Mouse (Mus musculus): ENCODE results near the gene Zfp160. TPM values are rescaled to one million over a fixed set of nuclear protein-coding genes. Genes with fewer than 3 reads are reported as not detected.
"Not testable (repeated sequence)": the region's sequence is repeated elsewhere in the genome, so short reads cannot be mapped to it uniquely, and the experiment has no call there.

The Zfp160 gene
- total RNA-seq, 1 experiment = 19.8 TPM

GRCm38 (mm10) chr17:20993716-20994115 is 15.0 kb upstream of the Zfp160 start:
- no peak overlapping the region for H3K9ac ChIP-seq (ENCODE audit: insufficient read depth, low read depth, low read length, poor library complexity, severe bottlenecking)
- H3K27ac ChIP-seq (ENCODE audit: insufficient read depth, low read depth, low read length, poor library complexity, severe bottlenecking) = no peak overlapping the region
- DNase-seq (ENCODE audit: low read depth, low spot score) = no peak
- no peaks in the 10 kb centered on the region for H3K9me3 ChIP-seq (ENCODE audit: control insufficient read depth, insufficient read depth, low read depth, low read length)
- no peak for TF ChIP-seq HCFC1 (IDR thresholded peaks at IDR 0.05; ENCODE audit: borderline replicate concordance, insufficient read depth, low read length)
- H3K4me3 ChIP-seq (ENCODE audit: insufficient read depth in 1 of 2, low read depth in 1 of 2, low read length in 2 of 2, poor library complexity in 1 of 2, severe bottlenecking in 1 of 2) = no peak overlapping the region
- H3K36me3 ChIP-seq (ENCODE audit: control insufficient read depth, insufficient read depth, low read length, poor library complexity, severe bottlenecking) = no peaks in the 10 kb centered on the region
- no peaks in the 10 kb centered on the region for H3K4me1 ChIP-seq (ENCODE audit: control insufficient read depth in 2 of 2, insufficient read depth in 2 of 2, low read length in 2 of 2, poor library complexity in 1 of 2)
- in situ Hi-C loops (cut with MboI; ENCODE audit: low sequenced_read_pairs in 2 of 2, unreplicated experiment in 2 of 2) = no loop called here

- Histone ChIP-seq H3K9ac (ENCODE audit: insufficient read depth, low read depth, low read length, poor library complexity, severe bottlenecking) (no peak within 1 kb of the TSS), H3K4me1 (ENCODE audit: control insufficient read depth in 2 of 2, insufficient read depth in 2 of 2, low read length in 2 of 2, poor library complexity in 1 of 2) (no peaks in the 10 kb centered on the region), H3K9me3 (ENCODE audit: control insufficient read depth, insufficient read depth, low read depth, low read length) (no peaks in the 10 kb centered on the region), H3K36me3 (ENCODE audit: control insufficient read depth, insufficient read depth, low read length, poor library complexity, severe bottlenecking) (no peaks in the 10 kb centered on the region), H3K4me3 (ENCODE audit: insufficient read depth in 1 of 2, low read depth in 1 of 2, low read length in 2 of 2, poor library complexity in 1 of 2, severe bottlenecking in 1 of 2) (no peak within 1 kb of the TSS), H3K27ac (ENCODE audit: insufficient read depth, low read depth, low read length, poor library complexity, severe bottlenecking) (no peak within 1 kb of the TSS)
- TF ChIP-seq ZNF384 (IDR thresholded peaks at IDR 0.05; ENCODE audit: low read depth, low read length) (no peak), MAFK (IDR thresholded peaks at IDR 0.05; ENCODE audit: insufficient read depth, low read depth, low read length) (no peak), HCFC1 (IDR thresholded peaks at IDR 0.05; ENCODE audit: borderline replicate concordance, insufficient read depth, low read length) (no peak), ZC3H11A (IDR thresholded peaks at IDR 0.05; ENCODE audit: borderline replicate concordance, low read depth, low read length) (no peak), CHD2 (IDR thresholded peaks at IDR 0.05; ENCODE audit: low read depth, low read length) (no peak)
- no peak for DNase-seq (ENCODE audit: low read depth, low spot score)
- in situ Hi-C loops (cut with MboI; ENCODE audit: low sequenced_read_pairs in 2 of 2, unreplicated experiment in 2 of 2) = no loop called here
Measured at GRCm38 (mm10) chr17:20996364-20996763, 12.3 kb upstream of the Zfp160 start, which contains the start of gene Vmn1r233. Gene Vmn1r233 (minus strand): TSS chr17:20996464.

DNA sequence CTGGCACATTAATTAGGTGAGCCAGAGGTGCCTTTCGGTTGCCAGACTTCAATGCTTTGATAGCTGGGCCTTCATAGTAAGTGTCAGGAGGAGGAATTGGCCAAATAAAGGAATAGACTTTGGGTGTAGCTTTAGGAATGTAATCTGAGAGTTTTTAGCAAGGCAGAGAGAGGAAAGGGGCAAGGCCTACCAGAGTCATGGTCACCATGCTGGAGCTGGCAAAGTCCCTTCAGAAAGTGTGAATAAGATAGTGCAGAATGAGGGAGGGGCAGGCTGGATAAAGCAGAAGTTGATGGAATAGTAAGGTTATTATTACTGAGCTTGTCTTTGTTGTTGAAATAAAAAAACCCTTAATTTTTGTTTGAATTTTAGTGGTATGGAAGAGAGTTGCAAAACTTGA is 1.0 kb downstream of the Zfp160 start:
- DNase-seq (ENCODE audit: low read depth, low spot score) = no peak
- in situ Hi-C loops (cut with MboI; ENCODE audit: low sequenced_read_pairs in 2 of 2, unreplicated experiment in 2 of 2) = no loop called here
- H3K4me1 ChIP-seq (ENCODE audit: control insufficient read depth in 2 of 2, insufficient read depth in 2 of 2, low read length in 2 of 2, poor library complexity in 1 of 2) = peaks cover 0 to 2% of the 10 kb centered on the region in 2 experiments; a peak in 1 of 4 replicates
- peaks cover 5% of the 10 kb centered on the region for H3K36me3 ChIP-seq (ENCODE audit: control insufficient read depth, insufficient read depth, low read length, poor library complexity, severe bottlenecking)
- peak overlapping the region; percentile 92; the same call in 1 of the 2 replicates for H3K9ac ChIP-seq (ENCODE audit: insufficient read depth, low read depth, low read length, poor library complexity, severe bottlenecking)
- H3K4me3 ChIP-seq (ENCODE audit: insufficient read depth in 1 of 2, low read depth in 1 of 2, low read length in 2 of 2, poor library complexity in 1 of 2, severe bottlenecking in 1 of 2) = peak overlapping the region; percentile 87 to 88
- TF ChIP-seq HCFC1 (IDR thresholded peaks at IDR 0.05; ENCODE audit: borderline replicate concordance, insufficient read depth, low read length) (no peak), ZC3H11A (IDR thresholded peaks at IDR 0.05; ENCODE audit: borderline replicate concordance, low read depth, low read length) (no peak), MAFK (IDR thresholded peaks at IDR 0.05; ENCODE audit: insufficient read depth, low read depth, low read length) (no peak), CHD2 (IDR thresholded peaks at IDR 0.05; ENCODE audit: low read depth, low read length) (no peak), ZNF384 (IDR thresholded peaks at IDR 0.05; ENCODE audit: low read depth, low read length) (no peak)
- H3K27ac ChIP-seq (ENCODE audit: insufficient read depth, low read depth, low read length, poor library complexity, severe bottlenecking) = no peak overlapping the region
- H3K9me3 ChIP-seq (ENCODE audit: control insufficient read depth, insufficient read depth, low read depth, low read length) = no peaks in the 10 kb centered on the region

- Histone ChIP-seq H3K27ac (ENCODE audit: insufficient read depth, low read depth, low read length, poor library complexity, severe bottlenecking) (no peak overlapping the region), H3K9me3 (ENCODE audit: control insufficient read depth, insufficient read depth, low read depth, low read length) (no peaks in the 10 kb centered on the region), H3K9ac (ENCODE audit: insufficient read depth, low read depth, low read length, poor library complexity, severe bottlenecking) (no peak overlapping the region), H3K4me3 (ENCODE audit: insufficient read depth in 1 of 2, low read depth in 1 of 2, low read length in 2 of 2, poor library complexity in 1 of 2, severe bottlenecking in 1 of 2) (no peak overlapping the region), H3K4me1 (ENCODE audit: control insufficient read depth in 2 of 2, insufficient read depth in 2 of 2, low read length in 2 of 2, poor library complexity in 1 of 2) (no peaks in the 10 kb centered on the region), H3K36me3 (ENCODE audit: control insufficient read depth, insufficient read depth, low read length, poor library complexity, severe bottlenecking) (no peaks in the 10 kb centered on the region; the same call in 1 of the 2 replicates)
- in situ Hi-C loops (cut with MboI; ENCODE audit: low sequenced_read_pairs in 2 of 2, unreplicated experiment in 2 of 2) = no loop called here
- no peak for DNase-seq (ENCODE audit: low read depth, low spot score)
- TF ChIP-seq ZNF384 (IDR thresholded peaks at IDR 0.05; ENCODE audit: low read depth, low read length) = no peak
- no peak for TF ChIP-seq ZC3H11A (IDR thresholded peaks at IDR 0.05; ENCODE audit: borderline replicate concordance, low read depth, low read length)
- TF ChIP-seq HCFC1 (IDR thresholded peaks at IDR 0.05; ENCODE audit: borderline replicate concordance, insufficient read depth, low read length) = no peak
- TF ChIP-seq MAFK (IDR thresholded peaks at IDR 0.05; ENCODE audit: insufficient read depth, low read depth, low read length) = no peak
- TF ChIP-seq CHD2 (IDR thresholded peaks at IDR 0.05; ENCODE audit: low read depth, low read length) = no peak
Measured at GRCm38 (mm10) chr17:21018410-21019080, 9.8 kb downstream of the Zfp160 start.

GRCm38 (mm10) chr17:21048020-21048419 is 39.3 kb downstream of the Zfp160 start:
- H3K4me1 ChIP-seq (ENCODE audit: control insufficient read depth in 2 of 2, insufficient read depth in 2 of 2, low read length in 2 of 2, poor library complexity in 1 of 2); H3K36me3 ChIP-seq (ENCODE audit: control insufficient read depth, insufficient read depth, low read length, poor library complexity, severe bottlenecking); H3K9ac ChIP-seq (ENCODE audit: insufficient read depth, low read depth, low read length, poor library complexity, severe bottlenecking); H3K9me3 ChIP-seq (ENCODE audit: control insufficient read depth, insufficient read depth, low read depth, low read length); H3K4me3 ChIP-seq (ENCODE audit: insufficient read depth in 1 of 2, low read depth in 1 of 2, low read length in 2 of 2, poor library complexity in 1 of 2, severe bottlenecking in 1 of 2); in situ Hi-C loops (cut with MboI; ENCODE audit: low sequenced_read_pairs in 2 of 2, unreplicated experiment in 2 of 2); H3K27ac ChIP-seq (ENCODE audit: insufficient read depth, low read depth, low read length, poor library complexity, severe bottlenecking); DNase-seq (ENCODE audit: low read depth, low spot score): not testable (repeated sequence)
